Mouse (Mus musculus) G1E (cell line): Measurements from ENCODE around the gene Ghr.

ENCODE experiments used
- CTCF ChIP-seq: IDR thresholded peaks from 2 replicates; pipeline ENCODE4 v1.5.1; 2012; ENCODE audit warnings: low read depth, low read length, inconsistent platforms, mixed read lengths
- GATA1 ChIP-seq: IDR thresholded peaks from 2 replicates; pipeline ENCODE4 v1.6.1; 2012; ENCODE audit warnings: borderline replicate concordance, low read length, inconsistent platforms, mixed read lengths

GRCm38 (mm10) chr15:3268247-3268646 lies 315.0 kb downstream of the Ghr start, which contains the start of gene Selenop:
- TF ChIP-seq CTCF (no peak), GATA1 (no peak)
